Mouse (Mus musculus) kidney, postnatal 0 days (tissue): ENCODE data around the gene Pidd1. TPM values are rescaled to one million over a fixed set of nuclear protein-coding genes. Genes with fewer than 3 reads are reported as not detected.
"Not testable (repeated sequence)": the region's sequence is repeated elsewhere in the genome, so short reads cannot be mapped to it uniquely, and the experiment has no call there.

Experiments used
- ATAC-seq: fragments of 200-750 bp; cut with Nextera tagmentation; replicated peaks from 2 replicates; pipeline ENCODE4 v1.8.0; 2017; ENCODE audit warnings: low read depth, moderate number of reproducible peaks, moderate TSS enrichment, moderate library complexity; ENCODE audit not compliant: low FRiP score
- DNase-seq: peaks from one replicate; pipeline ENCODE4 v3.0.0-alpha.2; 2016; ENCODE audit warnings: low spot score
- H3K27ac ChIP-seq: fragments of 300-500 bp; sonication (generic); 2 replicates; pipeline ENCODE4 v1.5.1; 2014; ENCODE audit warnings: mild to moderate bottlenecking
- H3K27me3 ChIP-seq: fragments of 300-500 bp; sonication (generic); 2 replicates; pipeline ENCODE4 v1.6.1; 2014; ENCODE audit warnings: low read length, mixed read lengths; ENCODE audit not compliant: insufficient read depth
- H3K36me3 ChIP-seq: fragments of 300-500 bp; sonication (generic); 2 replicates; pipeline ENCODE4 v1.6.1; 2014; ENCODE audit warnings: low read length, mixed read lengths; ENCODE audit not compliant: insufficient read depth
- H3K4me1 ChIP-seq: fragments of 300-500 bp; sonication (generic); replicated peaks from 2 replicates; pipeline ENCODE4 v1.6.1; 2014; ENCODE audit warnings: antibody characterized with exemption, low read length, mixed read lengths; ENCODE audit not compliant: insufficient read depth
- H3K4me2 ChIP-seq: fragments of 300-500 bp; sonication (generic); 2 replicates; pipeline ENCODE4 v1.6.1; 2014; ENCODE audit warnings: mild to moderate bottlenecking, low read length, moderate library complexity, mixed read lengths
- H3K4me3 ChIP-seq: fragments of 300-500 bp; sonication (generic); replicated peaks from 2 replicates; pipeline ENCODE4 v1.5.1; 2014; ENCODE audit warnings: low read depth, low read length
- H3K9ac ChIP-seq: fragments of 300-500 bp; sonication (generic); 2 replicates; pipeline ENCODE4 v1.6.1; 2014; ENCODE audit warnings: low read depth, low read length
- H3K9me3 ChIP-seq: fragments of 300-500 bp; sonication (generic); replicated peaks from 2 replicates; pipeline ENCODE4 v1.6.1; 2016; ENCODE audit warnings: low read length, inconsistent platforms, mixed read lengths
- CTCF ChIP-seq: IDR thresholded peaks from 2 replicates; pipeline ENCODE4 v1.5.1; 2016; ENCODE audit warnings: antibody characterized with exemption, low read depth, mild to moderate bottlenecking, moderate library complexity
- WGBS: fragments of 180-500 bp; shearing (Covaris S2); extraction: QIAGEN DNeasy Blood & Tissue Kit; methylation state at CpG from one replicate; pipeline ENCODE4 v1.1.7; 2014; 5-methylcytosine and 5-hydroxymethylcytosine counted together
- polyA plus RNA-seq: library from polyadenylated mRNA; unstranded; fragments of >200 nt; fragmentation: Nextera tagmentation; extraction: Ambion mirVana; gene quantifications from 2 replicates; pipeline ENCODE4 v1.2.1, GENCODE M21; 2015

Pidd1 gene
- polyA plus RNA-seq, 1 experiment from 2014 or later = 3.6 TPM

GRCm38 (mm10) chr7:141451928-141452327 is 8.1 kb upstream of the Pidd1 start:
- TF ChIP-seq CTCF = no peak

GRCm38 (mm10) chr7:141447110-141447991 is 3.5 kb upstream of the Pidd1 start, which contains the start of gene Rplp2:
Gene Rplp2, plus strand, starts transcription at chr7:141447370.
- no peaks in the 10 kb centered on the region for H3K9me3 ChIP-seq
- peak within 1 kb of the TSS; percentile 60 for H3K4me2 ChIP-seq
- peak within 1 kb of the TSS; percentile 86 for H3K27ac ChIP-seq
- H3K9ac ChIP-seq = peak within 1 kb of the TSS; percentile 81
- TF ChIP-seq CTCF = 0 out of 2 replicates have a peak, but pooled peaks have one; percentile 8
- H3K4me1 ChIP-seq = peaks cover 20% of the 10 kb centered on the region; the same call in 1 of the 2 replicates
- H3K27me3 ChIP-seq = no peaks in the 10 kb centered on the region
- under 1% methylated on average over 63 of the region's 63 CpGs for WGBS
- DNase-seq = peak; percentile 98
- H3K4me3 ChIP-seq = peak within 1 kb of the TSS; percentile 73
- peak; percentile 88 for ATAC-seq
- peaks cover 17% of the 10 kb centered on the region; the same call in 1 of the 2 replicates for H3K36me3 ChIP-seq

More at GRCm38 (mm10) chr7:141451928-141452327, 8.1 kb upstream of the Pidd1 start:
- no peak overlapping the region for H3K9ac ChIP-seq
- H3K9me3 ChIP-seq = no peaks in the 10 kb centered on the region
- peaks cover 17% of the 10 kb centered on the region; the same call in 1 of the 2 replicates for H3K36me3 ChIP-seq
- ATAC-seq (no peak), DNase-seq (no peak)
- 0 out of 2 replicates have a peak, but pooled peaks cover 7% of the 10 kb centered on the region for H3K4me1 ChIP-seq
- H3K4me2 ChIP-seq = no peak overlapping the region
- no peak overlapping the region for H3K27ac ChIP-seq
- H3K4me3 ChIP-seq = no peak overlapping the region
- no peaks in the 10 kb centered on the region for H3K27me3 ChIP-seq

GRCm38 (mm10) chr7:141446374-141446773 is 2.5 kb upstream of the Pidd1 start:
- Histone ChIP-seq H3K36me3 (peaks cover 11% of the 10 kb centered on the region; the same call in 1 of the 2 replicates), H3K4me1 (peaks cover 20% of the 10 kb centered on the region; the same call in 1 of the 2 replicates)
- not testable (repeated sequence) for DNase-seq, H3K27ac ChIP-seq, ATAC-seq, H3K4me2 ChIP-seq, H3K27me3 ChIP-seq, H3K9ac ChIP-seq, H3K4me3 ChIP-seq, H3K9me3 ChIP-seq
- WGBS = 85% methylated on average over 3 of the region's 3 CpGs

GRCm38 (mm10) chr7:141443081-141443821 is 574 bp downstream of the Pidd1 start:
- Histone ChIP-seq H3K27ac (peak overlapping the region; percentile 27; the same call in 1 of the 2 replicates), H3K4me2 (peak overlapping the region; percentile 88), H3K4me1 (peaks cover 20% of the 10 kb centered on the region; the same call in 1 of the 2 replicates), H3K9ac (peak overlapping the region; percentile 61), H3K27me3 (no peaks in the 10 kb centered on the region), H3K36me3 (peaks cover 5% of the 10 kb centered on the region; the same call in 1 of the 2 replicates), H3K9me3 (no peaks in the 10 kb centered on the region), H3K4me3 (peak overlapping the region; percentile 44)
- WGBS = 9% methylated on average over 12 of the region's 12 CpGs
- ATAC-seq (peak; percentile 7; the same call in 1 of the 2 replicates), DNase-seq (peak; percentile 78)
- peak; percentile 59 for TF ChIP-seq CTCF

- no peak for ATAC-seq
- no peaks in the 10 kb centered on the region for H3K9me3 ChIP-seq
- no peak for TF ChIP-seq CTCF
- H3K4me2 ChIP-seq = peak overlapping the region; percentile 88; the same call in 1 of the 2 replicates
- no peak for DNase-seq
- no peaks in the 10 kb centered on the region for H3K27me3 ChIP-seq
- peak overlapping the region; percentile 61; the same call in 1 of the 2 replicates for H3K9ac ChIP-seq
- peaks cover 18% of the 10 kb centered on the region; the same call in 1 of the 2 replicates for H3K4me1 ChIP-seq
- H3K27ac ChIP-seq = no peak overlapping the region
- 89% methylated on average over 13 of the region's 13 CpGs for WGBS
- H3K36me3 ChIP-seq = peaks cover 5% of the 10 kb centered on the region; the same call in 1 of the 2 replicates
- H3K4me3 ChIP-seq = no peak overlapping the region
Observed at GRCm38 (mm10) chr7:141442199-141442598, 1.6 kb downstream of the Pidd1 start.

GRCm38 (mm10) chr7:141441460-141441859 is 2.4 kb downstream of the Pidd1 start:
- Histone ChIP-seq H3K27ac (no peak overlapping the region), H3K9me3 (no peaks in the 10 kb centered on the region), H3K4me2 (no peak overlapping the region), H3K4me3 (no peak overlapping the region), H3K27me3 (no peaks in the 10 kb centered on the region), H3K9ac (no peak overlapping the region), H3K36me3 (peaks cover 5% of the 10 kb centered on the region; the same call in 1 of the 2 replicates), H3K4me1 (peaks cover 23% of the 10 kb centered on the region)
- WGBS = 86% methylated on average over 9 of the region's 9 CpGs
- no peak for ATAC-seq
- no peak for DNase-seq
- TF ChIP-seq CTCF = no peak
